Mouse (Mus musculus) lung, postnatal 4 days (tissue): Measurements from ENCODE around the gene Fxyd7.

Experiments
- DNase-seq, 2 experiments: peaks; one replicate each; pipeline ENCODE4 v3.0.0; 2021

Fxyd7 gene

GRCm38 (mm10) chr7:31049846-31050281, 1.4 kb downstream of the Fxyd7 start:
- no peak for DNase-seq

GRCm38 (mm10) chr7:31049135-31049845, 2.0 kb downstream of the Fxyd7 start:
- DNase-seq: no peak

GRCm38 (mm10) chr7:31042431-31042910, 8.8 kb downstream of the Fxyd7 start, which contains the start of gene Fxyd5:
TSS of gene Fxyd5 (minus strand) at chr7:31042481.
- no peak for DNase-seq

GRCm38 (mm10) chr7:31041662-31042315, 9.5 kb downstream of the Fxyd7 start:
- DNase-seq: peak; percentile 81

- DNase-seq: no peak
These were observed 10.3 kb downstream of the Fxyd7 start for GRCm38 (mm10) chr7:31041023-31041407.

GRCm38 (mm10) chr7:31040281-31041022, 10.8 kb downstream of the Fxyd7 start:
- no peak for DNase-seq

GRCm38 (mm10) chr7:31039011-31039410, 12.3 kb downstream of the Fxyd7 start:
- no peak for DNase-seq

- no peak for DNase-seq
These were observed 13.6 kb downstream of the Fxyd7 start for GRCm38 (mm10) chr7:31037675-31038074.

GRCm38 (mm10) chr7:31036917-31037316, 14.3 kb downstream of the Fxyd7 start:
- DNase-seq: no peak

- DNase-seq: no peak
These were observed 16.0 kb downstream of the Fxyd7 start for GRCm38 (mm10) chr7:31035291-31035690.

GRCm38 (mm10) chr7:31034789-31035188, 16.5 kb downstream of the Fxyd7 start:
- peak in 1 of 2 experiments; percentile 58 for DNase-seq

- DNase-seq: peak in 1 of 2 experiments; percentile 49
These were observed 17.7 kb downstream of the Fxyd7 start for GRCm38 (mm10) chr7:31033409-31034165.

GRCm38 (mm10) chr7:31031731-31032130, 19.5 kb downstream of the Fxyd7 start:
- no peak for DNase-seq

GRCm38 (mm10) chr7:31030717-31031116, 20.6 kb downstream of the Fxyd7 start:
- DNase-seq: no peak

- no peak for DNase-seq
These were observed 22.7 kb downstream of the Fxyd7 start for GRCm38 (mm10) chr7:31028609-31029008.

- DNase-seq: no peak
These were observed 34.0 kb downstream of the Fxyd7 start for GRCm38 (mm10) chr7:31017104-31017901.

- DNase-seq: no peak
These were observed 38.3 kb downstream of the Fxyd7 start for GRCm38 (mm10) chr7:31012971-31013370.

- no peak for DNase-seq
These were observed 42.4 kb downstream of the Fxyd7 start for GRCm38 (mm10) chr7:31008889-31009288.

GRCm38 (mm10) chr7:31008175-31008574, 43.1 kb downstream of the Fxyd7 start:
- DNase-seq: peak; percentile 42 to 48

- DNase-seq: no peak
These were observed 43.5 kb downstream of the Fxyd7 start for GRCm38 (mm10) chr7:31007775-31008174.

- DNase-seq: peak; percentile 70 to 73
These were observed 48.6 kb downstream of the Fxyd7 start for GRCm38 (mm10) chr7:31002650-31003049.

- DNase-seq: peak; percentile 76 to 77
These were observed 50.7 kb downstream of the Fxyd7 start for GRCm38 (mm10) chr7:31000505-31001020.
